8 mouse cellular contexts compared by ENCODE assay signal in genomic region chr11:3997978-3998720, GRCm38 (mm10). TPM values are rescaled to one million over a fixed set of nuclear protein-coding genes. Genes with fewer than 3 reads are reported as not detected.
DNase-seq lines count a peak whose midpoint lies in the region; ATAC-seq lines count a peak whose summit lies in the region.

No protein-coding gene starts in this region.

- ATAC-seq in embryonic facial prominence, embryonic 11.5 days (replicated peaks; ENCODE audit: insufficient number of reproducible peaks, low FRiP score, low TSS enrichment, low read depth) = no peak
- no peak; the same call in 1 of the 2 replicates for ATAC-seq in intestine, embryonic 14.5 days (replicated peaks; ENCODE audit: low FRiP score, low TSS enrichment, low read depth)
- no peak for ATAC-seq in midbrain, embryonic 11.5 days (ENCODE audit: low FRiP score)
- no peak for ATAC-seq in cerebellum, adult (ENCODE audit: insufficient number of reproducible peaks, low FRiP score, low TSS enrichment)
- no peak for ATAC-seq in activated CD4-positive, CD25-positive, alpha-beta regulatory T cell, adult 4 months

- no peak overlapping the region for H3K27ac ChIP-seq in embryonic facial prominence, embryonic 11.5 days (replicated peaks; ENCODE audit: low read depth, low read length)
- no peak overlapping the region for H3K27ac ChIP-seq in intestine, embryonic 14.5 days (ENCODE audit: low read depth)
- H3K27ac ChIP-seq in midbrain, embryonic 11.5 days (ENCODE audit: low read depth, low read length) = no peak overlapping the region

- DNase-seq in lung, postnatal 10 days = peak; percentile 9
- no peak for DNase-seq in lung, adult 18-20 months
- peak; percentile 38 for DNase-seq in embryonic facial prominence, embryonic 11.5 days (ENCODE audit: low spot score)
- DNase-seq in intestine, embryonic 14.5 days (ENCODE audit: low spot score) = peak; percentile 65
- peak; percentile 88 for DNase-seq in midbrain, embryonic 11.5 days (ENCODE audit: low spot score, missing footprints)
- DNase-seq in cerebellum, adult 11-12 months = no peak

- 4% methylated on average over 66 of the region's 66 CpGs for WGBS in embryonic facial prominence, embryonic 11.5 days
- 13% methylated on average over 66 of the region's 66 CpGs for WGBS in intestine, embryonic 14.5 days
- 6% methylated on average over 66 of the region's 66 CpGs for WGBS in midbrain, embryonic 11.5 days

- H3K27me3 ChIP-seq in embryonic facial prominence, embryonic 11.5 days (ENCODE audit: control insufficient read depth, insufficient read depth, low read length) = peaks cover 22% of the 10 kb centered on the region
- H3K27me3 ChIP-seq in intestine, embryonic 14.5 days (replicated peaks; ENCODE audit: control insufficient read depth, insufficient read depth, low read length) = peaks cover 40% of the 10 kb centered on the region
- H3K27me3 ChIP-seq in midbrain, embryonic 11.5 days (ENCODE audit: control insufficient read depth, insufficient read depth, low read length) = peaks cover 26% of the 10 kb centered on the region

- no peaks in the 10 kb centered on the region for H3K4me1 ChIP-seq in embryonic facial prominence, embryonic 11.5 days (ENCODE audit: control insufficient read depth, insufficient read depth, low read length)
- no peaks in the 10 kb centered on the region; the same call in 1 of the 2 replicates for H3K4me1 ChIP-seq in intestine, embryonic 14.5 days (replicated peaks; ENCODE audit: control insufficient read depth, insufficient read depth, low read length)
- H3K4me1 ChIP-seq in midbrain, embryonic 11.5 days (ENCODE audit: control insufficient read depth, insufficient read depth, low read length) = peaks cover 4% of the 10 kb centered on the region; the same call in 1 of the 2 replicates

- no peaks in the 10 kb centered on the region for H3K36me3 ChIP-seq in embryonic facial prominence, embryonic 11.5 days (replicated peaks; ENCODE audit: control insufficient read depth, insufficient read depth, low read depth, low read length)
- H3K36me3 ChIP-seq in intestine, embryonic 14.5 days (ENCODE audit: control insufficient read depth, insufficient read depth, low read length) = no peaks in the 10 kb centered on the region
- H3K36me3 ChIP-seq in midbrain, embryonic 11.5 days (ENCODE audit: control insufficient read depth, insufficient read depth, low read length) = no peaks in the 10 kb centered on the region

- H3K4me3 ChIP-seq in embryonic facial prominence, embryonic 11.5 days (ENCODE audit: low read depth, low read length) = peak overlapping the region; percentile 27
- H3K4me3 ChIP-seq in intestine, embryonic 14.5 days (ENCODE audit: low read depth, low read length) = peak overlapping the region; percentile 18
- H3K4me3 ChIP-seq in midbrain, embryonic 11.5 days (ENCODE audit: low read depth, low read length) = peak overlapping the region; percentile 16

- no peaks in the 10 kb centered on the region for H3K9me3 ChIP-seq in embryonic facial prominence, embryonic 11.5 days (replicated peaks; ENCODE audit: control insufficient read depth, low read length)
- H3K9me3 ChIP-seq in intestine, embryonic 14.5 days (ENCODE audit: control insufficient read depth, low read length) = no peaks in the 10 kb centered on the region
- H3K9me3 ChIP-seq in midbrain, embryonic 11.5 days (ENCODE audit: control insufficient read depth, low read length) = no peaks in the 10 kb centered on the region

- H3K4me2 ChIP-seq in embryonic facial prominence, embryonic 11.5 days (ENCODE audit: low read depth, low read length) = peak overlapping the region; percentile 49
- peak overlapping the region; percentile 45 for H3K4me2 ChIP-seq in intestine, embryonic 14.5 days (ENCODE audit: low read length)
- peak overlapping the region; percentile 40 for H3K4me2 ChIP-seq in midbrain, embryonic 11.5 days

- H3K9ac ChIP-seq in embryonic facial prominence, embryonic 11.5 days (replicated peaks; ENCODE audit: low read length) = no peak overlapping the region
- H3K9ac ChIP-seq in intestine, embryonic 14.5 days (ENCODE audit: low read length) = no peak overlapping the region
- H3K9ac ChIP-seq in midbrain, embryonic 11.5 days (ENCODE audit: low read length) = no peak overlapping the region

RNA-seq across cellular contexts. Expression of gene Gal3st1, which starts 14.7 kb away (rescaled TPM):
- polyA plus RNA-seq in embryonic facial prominence, embryonic 11.5 days (2014; fragmentation: Nextera tagmentation; extraction: Ambion mirVana) = 0.63 and 0.99 TPM in 2 replicates
- polyA plus RNA-seq in intestine, embryonic 14.5 days (2014; fragmentation: Nextera tagmentation; extraction: Ambion mirVana) = 14.7 and 17.4 TPM in 2 replicates
- not detected in 2 replicates for polyA plus RNA-seq in midbrain, embryonic 11.5 days (2014; fragmentation: Nextera tagmentation; extraction: Ambion mirVana)
- polyA plus RNA-seq in activated CD4-positive, CD25-positive, alpha-beta regulatory T cell, adult 4 months (2017; shearing (Covaris generic)) = not detected

RNA-seq across cellular contexts. Expression of gene 4930556J24Rik, which starts 21.6 kb away (rescaled TPM):
- polyA plus RNA-seq in embryonic facial prominence, embryonic 11.5 days (2014; fragmentation: Nextera tagmentation; extraction: Ambion mirVana) = 0.18 TPM in 1 of 2 replicates, not detected in the other
- 0.15 TPM in 1 of 2 replicates, not detected in the other for polyA plus RNA-seq in intestine, embryonic 14.5 days (2014; fragmentation: Nextera tagmentation; extraction: Ambion mirVana)
- 0.14 TPM in 1 of 2 replicates, not detected in the other for polyA plus RNA-seq in midbrain, embryonic 11.5 days (2014; fragmentation: Nextera tagmentation; extraction: Ambion mirVana)
- not detected for polyA plus RNA-seq in activated CD4-positive, CD25-positive, alpha-beta regulatory T cell, adult 4 months (2017; shearing (Covaris generic))

RNA-seq across cellular contexts. Expression of gene Sec14l4, which starts 33.1 kb away (rescaled TPM):
- polyA plus RNA-seq in embryonic facial prominence, embryonic 11.5 days (2014; fragmentation: Nextera tagmentation; extraction: Ambion mirVana) = not detected in 2 replicates
- 0.05 and 0.38 TPM in 2 replicates for polyA plus RNA-seq in intestine, embryonic 14.5 days (2014; fragmentation: Nextera tagmentation; extraction: Ambion mirVana)
- not detected in 2 replicates for polyA plus RNA-seq in midbrain, embryonic 11.5 days (2014; fragmentation: Nextera tagmentation; extraction: Ambion mirVana)
- polyA plus RNA-seq in activated CD4-positive, CD25-positive, alpha-beta regulatory T cell, adult 4 months (2017; shearing (Covaris generic)) = not detected

RNA-seq across cellular contexts. Expression of gene Pes1, which starts 34.4 kb away (rescaled TPM):
- 78.9 and 81.2 TPM in 2 replicates for polyA plus RNA-seq in embryonic facial prominence, embryonic 11.5 days (2014; fragmentation: Nextera tagmentation; extraction: Ambion mirVana)
- 75.4 and 79.3 TPM in 2 replicates for polyA plus RNA-seq in intestine, embryonic 14.5 days (2014; fragmentation: Nextera tagmentation; extraction: Ambion mirVana)
- polyA plus RNA-seq in midbrain, embryonic 11.5 days (2014; fragmentation: Nextera tagmentation; extraction: Ambion mirVana) = 73.0 and 80.6 TPM in 2 replicates
- 10 to 100 TPM; 45.6 to 74.8 TPM for polyA plus RNA-seq in activated CD4-positive, CD25-positive, alpha-beta regulatory T cell, adult 4 months (2017; shearing (Covaris generic))

Comparison
In these comparisons a context has a peak if more than half of its experiments do, and no peak if none do; other contexts are left out.
1. DNase-seq: peak in lung, postnatal 10 days (single experiment), embryonic facial prominence, embryonic 11.5 days (single experiment), intestine, embryonic 14.5 days (single experiment) and midbrain, embryonic 11.5 days (single experiment); none in lung, adult 18-20 months (0 of 2) and cerebellum, adult 11-12 months (single experiment).
2. Peak in every context shown above with its lines, with median percentiles within 50 percentile points of each other: H3K4me2 ChIP-seq and H3K4me3 ChIP-seq.